Mouse (Mus musculus) fat pad, adult 2 months (tissue): ENCODE measurements at regions not wholly inside any gene's neighbourhood (a gene's known extent, or its start where the extent isn't known, plus 50 kb on each side); places are given as distances from the start of the nearest gene placed in this dataset.

ENCODE experiments used
- DNase-seq: peaks from one replicate; pipeline ENCODE4 v3.0.0-alpha.2; 2011; ENCODE audit warnings: low read depth, low spot score; ENCODE audit errors: extremely low read depth

GRCm38 (mm10) chr4:55134339-55134738, 189.5 kb downstream of the Zfp462 start:
- DNase-seq: no peak

GRCm38 (mm10) chr4:55134791-55135190, 189.9 kb downstream of the Zfp462 start:
- DNase-seq: no peak

- DNase-seq: no peak
These were observed 191.4 kb downstream of the Zfp462 start for GRCm38 (mm10) chr4:55136283-55136682.

DNA sequence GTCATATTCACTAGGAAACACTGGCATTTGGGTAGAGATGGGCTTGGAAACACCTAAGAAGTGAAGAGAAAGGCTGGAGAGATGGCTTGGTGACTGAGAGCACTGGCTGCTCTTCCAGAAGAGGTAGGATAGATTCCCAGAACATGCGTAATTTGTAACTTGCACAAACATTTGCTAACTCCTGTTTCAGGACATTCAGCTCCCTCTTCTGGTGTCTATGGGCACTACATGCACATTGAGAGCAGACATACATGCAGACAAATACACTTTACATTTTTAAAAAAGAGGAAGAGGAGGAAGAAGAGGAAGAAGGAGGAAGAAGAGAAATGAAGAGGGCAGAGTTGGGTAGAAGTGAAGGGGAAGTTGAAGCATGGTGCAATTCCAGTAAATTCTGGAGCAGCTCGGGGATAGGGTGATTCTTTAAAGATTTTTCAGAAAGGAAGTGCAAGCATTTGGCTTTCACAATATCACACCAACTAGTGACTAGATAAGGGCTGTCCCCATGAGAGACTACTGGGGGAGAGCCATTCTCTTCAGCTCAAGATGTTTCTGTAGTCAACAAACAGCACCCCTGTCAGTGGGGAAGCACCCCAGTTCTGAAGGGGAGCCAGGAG, 193.0 kb downstream of the Zfp462 start:
- no peak for DNase-seq

GRCm38 (mm10) chr4:55141317-55141716, 196.5 kb downstream of the Zfp462 start:
- no peak for DNase-seq

DNA sequence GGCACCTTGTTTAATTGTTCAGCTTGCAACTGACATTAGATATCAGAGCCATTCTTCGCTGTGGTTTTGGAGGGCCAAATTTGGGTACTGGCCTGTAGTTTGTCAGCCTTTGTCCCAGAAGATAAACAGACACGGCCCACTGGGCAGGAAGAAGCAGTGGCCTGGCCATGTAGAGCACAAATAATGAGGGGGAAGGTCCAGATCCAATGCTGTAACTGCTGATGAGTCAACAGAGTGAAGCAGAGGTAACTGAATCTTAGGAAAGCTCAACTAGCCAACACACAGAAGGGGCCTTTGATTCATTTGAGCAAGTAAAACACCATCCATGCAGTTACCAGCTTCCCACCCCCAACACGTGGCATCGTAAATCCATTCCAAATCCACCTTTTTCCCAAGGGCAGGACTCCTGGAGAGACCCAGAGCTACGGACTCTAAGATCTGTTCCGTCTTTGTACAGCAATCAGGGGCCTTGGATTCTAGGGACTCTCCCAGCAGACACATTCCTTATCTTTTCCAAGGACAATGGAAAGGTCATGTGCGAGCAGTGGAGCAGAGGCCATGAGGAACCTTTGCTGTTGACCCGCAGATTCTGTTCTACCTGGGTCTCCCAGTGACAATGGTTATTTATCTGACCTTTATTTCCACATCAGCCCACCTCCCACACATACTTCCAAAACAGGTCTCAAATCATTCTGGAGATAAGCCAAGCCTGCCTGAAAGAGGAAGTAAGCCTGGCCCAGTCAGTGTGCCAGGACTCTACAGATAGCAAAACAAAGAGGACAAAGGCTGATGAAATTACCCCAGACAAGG, 197.3 kb downstream of the Zfp462 start:
- peak; percentile 55 for DNase-seq

DNA sequence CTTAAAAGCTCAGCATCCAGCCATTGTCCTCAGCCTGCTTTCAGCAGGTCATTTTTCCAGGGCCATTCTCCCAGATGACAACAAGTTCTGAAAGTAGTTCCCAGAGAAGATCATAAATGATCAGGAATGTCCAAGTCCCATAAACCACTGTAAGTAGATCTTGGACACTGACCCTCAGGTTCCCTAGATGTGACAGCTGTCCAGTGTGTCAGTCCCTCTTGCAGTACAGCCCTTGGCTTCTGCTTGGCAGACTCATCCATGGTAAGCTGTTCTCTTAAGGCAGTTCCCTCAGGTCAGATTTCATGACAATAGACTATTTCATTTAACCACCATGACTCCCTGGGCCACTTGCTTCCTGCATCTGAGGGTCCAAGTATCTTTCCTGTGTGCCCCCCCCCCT, 198.6 kb downstream of the Zfp462 start:
- no peak for DNase-seq

GRCm38 (mm10) chr4:55144995-55145394, 200.1 kb downstream of the Zfp462 start:
- DNase-seq: no peak

GRCm38 (mm10) chr4:55145968-55146367, 201.1 kb downstream of the Zfp462 start:
- no peak for DNase-seq

DNA sequence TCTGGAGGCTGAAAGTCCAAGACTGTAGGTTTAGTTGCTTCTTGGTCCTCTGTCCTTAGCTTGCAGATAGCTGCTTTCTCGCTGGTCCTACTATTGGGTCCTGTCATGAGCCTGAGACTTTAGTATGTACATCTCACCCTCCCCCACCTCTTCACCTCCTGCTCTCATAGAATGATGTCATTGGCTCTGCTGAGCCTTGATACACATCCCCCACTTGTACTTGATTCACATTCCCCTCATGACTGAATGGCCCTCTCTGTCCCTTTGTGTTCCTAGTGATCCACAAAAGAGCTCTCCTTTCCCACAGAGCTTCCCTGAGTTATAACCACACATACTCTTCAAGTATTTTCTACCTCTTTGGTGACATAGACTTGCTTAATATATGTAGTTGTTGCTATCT, 201.5 kb upstream of the Rad23b start:
- DNase-seq: no peak

GRCm38 (mm10) chr4:55154556-55154955, 195.3 kb upstream of the Rad23b start:
- DNase-seq: no peak

DNA sequence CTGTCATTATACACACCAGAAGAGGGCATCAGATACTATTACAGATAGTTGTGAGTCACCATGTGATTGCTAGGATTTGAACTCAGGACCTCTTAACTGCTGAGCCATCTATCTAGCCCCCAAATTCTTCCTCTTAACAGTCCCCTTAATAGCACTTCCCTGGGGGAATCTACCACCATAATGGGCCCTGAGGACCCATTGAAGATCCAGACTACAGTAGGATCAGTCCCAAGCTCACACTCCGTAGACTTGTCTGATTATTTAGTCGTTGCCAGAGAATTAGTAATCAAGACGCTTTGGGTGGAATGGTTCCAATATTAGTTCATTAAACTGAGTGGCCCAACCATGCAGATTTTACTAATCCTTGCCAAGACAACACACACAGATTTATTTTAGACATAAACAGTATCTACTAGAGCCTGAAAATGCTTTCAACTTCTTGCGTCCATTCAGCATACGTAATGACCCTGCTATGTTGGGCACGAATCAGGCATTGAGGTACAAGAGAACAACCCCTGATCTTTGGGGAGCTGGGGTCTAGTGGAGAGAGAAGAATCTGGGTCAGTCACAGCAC, 191.6 kb upstream of the Rad23b start:
- DNase-seq: no peak

GRCm38 (mm10) chr4:55166266-55166665, 183.6 kb upstream of the Rad23b start:
- DNase-seq: no peak

- no peak for DNase-seq
These were observed 180.8 kb upstream of the Rad23b start for GRCm38 (mm10) chr4:55169063-55169462.

DNA sequence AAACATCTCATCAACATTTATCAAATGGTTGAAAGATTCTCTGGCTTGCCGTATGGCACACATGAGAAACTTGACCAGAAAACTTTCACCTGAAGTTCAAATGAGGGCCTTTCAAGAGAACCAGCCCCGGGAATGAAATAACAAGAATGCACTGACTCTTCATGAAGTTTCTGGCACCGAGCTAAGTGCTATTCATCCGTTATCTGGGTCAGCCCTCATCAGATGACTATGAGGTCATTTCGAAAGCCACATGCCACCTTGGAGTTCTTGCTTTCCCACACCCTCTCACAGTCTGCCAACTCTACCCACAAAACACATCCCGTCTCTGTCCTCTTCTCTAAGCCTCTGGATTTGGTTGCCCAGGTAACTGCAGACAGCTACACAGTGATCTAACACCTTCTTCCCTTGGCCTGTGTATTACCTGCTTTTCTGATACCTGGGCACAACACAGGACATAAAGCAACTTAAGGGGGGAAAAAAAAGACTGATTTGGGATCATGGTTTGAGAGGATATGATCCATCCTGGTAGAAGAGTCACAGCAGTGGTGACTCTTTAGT, 177.4 kb upstream of the Rad23b start:
- no peak for DNase-seq

DNA sequence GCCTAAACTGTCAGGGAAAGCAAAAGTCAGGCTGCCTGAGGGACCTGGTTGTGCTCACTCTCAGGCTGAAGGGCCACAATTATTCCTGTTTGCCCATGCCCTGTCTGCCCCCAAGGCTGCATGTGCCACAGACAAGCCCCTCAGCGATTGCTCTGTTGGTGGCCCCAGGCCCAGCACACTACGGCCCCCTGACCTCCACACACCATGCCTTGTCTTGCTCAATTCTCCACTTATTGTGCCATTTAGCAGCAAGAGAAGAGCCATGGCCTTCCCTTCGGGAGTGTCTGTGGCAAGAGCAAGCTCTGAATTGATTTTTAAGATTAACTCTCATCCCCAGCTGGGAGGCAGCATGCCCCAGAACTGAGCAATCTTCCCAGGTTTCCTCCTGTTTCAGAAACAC, 173.8 kb upstream of the Rad23b start:
- no peak for DNase-seq

GRCm38 (mm10) chr4:55179456-55179855, 170.4 kb upstream of the Rad23b start:
- no peak for DNase-seq

- no peak for DNase-seq
These were observed 166.3 kb upstream of the Rad23b start for GRCm38 (mm10) chr4:55183519-55183918.

DNA sequence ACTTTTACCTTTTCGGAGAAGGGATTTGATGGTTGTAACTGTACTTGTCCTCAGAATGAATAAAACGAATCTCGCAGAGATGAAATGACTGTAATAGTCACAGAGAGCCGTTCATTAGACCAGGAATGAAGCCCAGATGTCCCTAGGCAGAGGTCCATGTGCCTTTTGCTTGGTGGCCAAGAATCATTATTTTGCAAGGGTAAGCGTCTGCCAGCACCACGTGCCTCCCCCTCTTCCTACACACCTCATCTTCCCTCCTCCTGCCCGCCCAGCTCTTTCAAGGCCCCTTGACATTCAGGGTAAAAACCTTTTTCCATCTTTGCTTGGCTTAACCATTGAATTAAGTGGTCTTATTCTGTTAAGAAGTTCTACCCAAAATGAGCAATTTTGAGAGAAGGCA, 161.1 kb upstream of the Rad23b start:
- DNase-seq: no peak

- no peak for DNase-seq
These were observed 159.3 kb upstream of the Rad23b start for GRCm38 (mm10) chr4:55190586-55190985.

DNA sequence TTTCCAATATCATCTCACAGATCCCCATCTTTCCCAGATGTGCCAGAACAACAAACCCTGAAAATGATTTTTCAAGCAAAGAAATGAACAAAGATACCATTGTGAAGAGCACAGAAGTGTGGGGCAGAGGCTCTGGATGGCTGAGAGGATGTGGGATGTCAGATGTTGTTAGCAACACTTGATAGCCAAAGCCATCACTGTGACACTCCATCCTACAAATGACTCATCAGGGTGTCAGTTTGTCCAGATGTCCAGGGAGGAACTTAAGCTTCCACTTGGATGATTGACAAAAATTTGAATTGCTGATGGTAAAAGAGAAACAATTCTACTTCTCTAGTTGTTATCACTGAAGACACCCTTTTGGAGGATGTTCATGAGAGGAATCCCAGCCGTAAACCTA, 155.8 kb upstream of the Rad23b start:
- no peak for DNase-seq

DNA sequence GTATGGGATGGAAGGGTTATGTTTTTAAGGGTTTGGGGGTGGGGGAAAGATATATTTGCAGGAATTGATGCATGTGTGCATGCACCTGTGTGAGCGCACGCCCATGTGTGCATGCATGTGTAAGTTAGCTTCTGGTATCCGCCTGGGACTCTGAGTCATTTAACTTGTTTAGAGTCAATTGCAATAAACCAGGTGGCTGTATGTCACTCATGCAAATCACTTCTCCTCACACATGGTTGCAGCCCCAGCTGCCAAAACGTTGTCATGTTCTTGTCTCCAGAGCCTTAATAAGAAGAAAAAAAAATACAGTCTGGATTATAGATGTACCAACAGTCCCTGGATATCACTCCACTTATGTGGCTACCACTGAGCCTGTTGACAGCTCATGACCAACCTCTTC, 155.3 kb upstream of the Rad23b start:
- no peak for DNase-seq
